Mouse (Mus musculus) right cerebral cortex, postnatal 14 days (tissue): Measurements from ENCODE around the gene Dock8.

ENCODE experiments used
- DNase-seq: peaks from one replicate; pipeline ENCODE4 v3.0.0; 2022

Gene Dock8

DNA sequence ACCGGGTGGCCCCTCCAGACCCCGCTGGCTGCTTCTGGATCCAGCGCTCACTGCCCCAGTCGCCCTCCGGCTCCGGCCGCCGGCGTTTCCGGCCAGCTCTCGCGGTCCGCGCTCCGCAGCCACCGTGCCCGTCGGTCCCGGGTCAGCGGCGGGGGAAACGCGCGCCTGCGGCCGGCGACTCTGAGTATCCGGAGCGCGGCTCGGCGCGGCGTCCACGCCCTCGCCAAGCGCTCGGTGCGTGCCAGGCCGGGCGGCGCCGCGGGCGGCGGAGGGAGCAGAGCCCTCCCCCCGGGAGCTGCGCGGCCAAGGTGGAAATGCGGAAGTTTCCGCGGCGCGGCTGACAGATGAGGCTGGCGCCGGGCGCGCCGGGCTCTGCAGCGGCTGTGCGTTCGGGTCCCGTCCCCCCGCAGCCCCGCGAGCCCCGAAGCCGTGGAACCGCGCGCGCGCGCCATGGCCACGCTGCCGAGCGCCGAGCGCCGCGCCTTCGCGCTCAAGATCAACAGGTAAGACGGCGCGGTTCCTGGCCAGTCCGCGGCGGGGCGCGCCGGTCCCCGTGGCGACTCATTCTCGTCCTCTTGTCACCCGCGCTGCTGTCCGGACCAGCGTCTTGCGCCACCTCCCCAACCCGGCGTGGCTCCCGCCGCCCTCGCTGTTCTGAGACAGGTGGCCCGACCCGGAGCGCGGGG, at the start of gene Dock8:
Dock8 (plus strand) TSS at position 334 of the 686 bp plus-strand sequence.
- DNase-seq, result peak; percentile 49

DNA sequence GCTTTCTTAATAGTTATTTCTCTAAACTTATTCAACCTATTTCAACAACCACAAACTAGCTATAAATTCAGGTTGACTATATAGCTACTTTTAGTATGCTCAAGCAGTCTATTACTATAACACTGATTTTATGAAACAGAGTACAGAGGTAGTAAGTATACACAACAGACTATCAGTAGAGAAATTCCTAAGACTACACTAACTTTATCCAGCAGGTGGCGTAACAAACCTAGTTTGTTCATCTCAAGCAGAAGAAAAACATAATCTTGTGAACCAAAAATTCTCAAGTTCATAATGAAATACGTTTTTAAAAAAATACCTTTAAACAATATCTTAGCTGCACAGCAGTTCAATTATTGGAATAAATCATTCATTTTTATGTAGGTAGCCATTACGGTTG, 40.8 kb upstream of the Dock8 start:
- DNase-seq, result no peak

DNA sequence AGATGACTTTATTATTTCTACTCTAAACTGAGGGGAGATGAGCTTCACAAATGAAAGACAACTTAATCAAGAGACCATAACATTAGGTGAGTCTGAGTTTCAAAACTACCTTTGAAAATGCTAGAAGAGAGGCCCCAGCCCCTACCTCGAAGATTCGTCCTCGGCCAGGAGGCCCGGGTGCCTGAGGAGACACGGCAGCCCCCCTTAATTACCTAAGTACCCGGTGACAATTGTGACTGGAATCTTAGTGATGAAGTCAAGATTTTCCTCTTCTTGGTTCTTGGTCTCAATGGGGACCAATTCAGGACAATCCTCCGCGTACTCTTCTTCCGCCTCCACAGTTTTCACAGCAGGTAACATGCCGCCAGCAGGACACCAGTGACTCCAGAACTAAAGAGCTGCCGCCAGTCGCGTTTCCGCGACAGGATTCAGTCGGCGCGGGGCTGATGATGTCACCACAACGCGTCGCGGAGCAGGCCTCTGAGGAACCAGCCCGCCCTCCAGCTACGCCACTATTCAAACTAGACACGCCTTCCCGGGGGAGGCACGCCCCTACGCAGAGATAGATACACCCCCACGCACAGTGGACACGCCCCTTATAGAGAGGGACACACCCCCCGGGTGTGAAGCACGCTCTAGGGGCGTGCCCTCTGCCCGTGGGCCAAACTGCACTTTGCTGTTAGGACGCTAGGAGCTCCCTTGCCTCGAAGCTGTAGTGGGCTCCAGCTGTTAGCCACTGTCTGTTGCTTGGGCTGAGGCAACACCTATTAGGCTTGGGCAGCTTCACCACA, 38.0 kb upstream of the Dock8 start, which contains the start of gene Cbwd1:
Cbwd1 (minus strand) TSS at position 439 of the 791 bp plus-strand sequence.
- DNase-seq, result peak; percentile 98

DNA sequence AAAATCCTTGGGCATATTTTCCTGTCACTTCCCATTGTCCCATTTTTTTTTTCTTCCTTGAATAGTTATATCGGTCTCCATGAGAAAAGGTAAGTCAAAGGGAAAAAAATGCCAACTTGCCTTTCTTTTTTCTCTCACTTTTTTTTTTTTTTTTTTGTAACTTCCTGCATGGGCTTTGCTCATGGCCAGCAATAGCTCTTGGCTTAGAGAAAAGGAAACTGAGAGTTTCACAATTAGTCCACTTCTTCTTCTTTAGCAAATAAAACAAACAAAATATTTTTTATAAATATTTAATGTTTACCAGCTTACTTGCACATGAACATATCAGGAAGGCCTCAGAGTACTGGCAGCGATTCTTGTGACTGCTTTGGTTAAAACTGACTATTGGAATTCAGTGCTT, 33.1 kb upstream of the Dock8 start:
- DNase-seq, result no peak

DNA sequence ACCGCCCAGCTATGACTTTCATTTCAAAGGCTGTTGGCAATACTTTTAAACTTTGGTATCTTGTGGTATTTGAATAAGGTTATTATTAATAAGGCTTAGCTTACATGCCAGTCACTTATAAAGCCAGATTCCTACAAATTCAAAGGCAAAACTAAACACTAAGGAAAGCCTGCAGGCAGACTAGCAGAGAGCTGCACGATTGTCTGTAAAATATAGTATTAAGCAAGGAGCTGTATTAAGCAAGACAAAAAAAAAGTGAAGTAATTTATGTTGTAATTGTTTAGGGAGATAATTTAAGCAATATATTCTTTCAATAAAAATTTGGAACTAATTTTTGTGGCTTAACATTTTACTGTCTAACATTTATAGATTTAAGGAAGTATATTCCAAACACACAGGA, 32.4 kb upstream of the Dock8 start:
- DNase-seq, result no peak

DNA sequence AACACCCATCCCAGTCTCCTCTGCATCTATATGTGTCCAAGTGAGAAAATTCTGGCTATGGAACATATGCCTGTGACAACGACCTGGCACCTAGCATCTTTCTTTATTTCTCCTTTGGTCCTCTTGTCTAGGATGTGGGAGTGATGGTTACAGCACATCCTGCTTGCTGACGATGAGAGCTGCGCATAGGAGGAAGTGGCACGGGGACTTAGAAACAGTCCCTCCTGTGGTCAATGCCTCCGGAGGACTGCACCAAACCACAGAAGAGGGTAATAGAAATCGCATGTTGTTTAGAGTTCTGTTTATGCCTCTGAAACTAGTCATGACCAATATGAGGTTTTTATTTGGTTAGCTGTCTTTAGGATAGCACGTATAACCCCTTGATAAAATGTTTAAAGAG, 28.0 kb upstream of the Dock8 start:
- DNase-seq, result no peak

DNA sequence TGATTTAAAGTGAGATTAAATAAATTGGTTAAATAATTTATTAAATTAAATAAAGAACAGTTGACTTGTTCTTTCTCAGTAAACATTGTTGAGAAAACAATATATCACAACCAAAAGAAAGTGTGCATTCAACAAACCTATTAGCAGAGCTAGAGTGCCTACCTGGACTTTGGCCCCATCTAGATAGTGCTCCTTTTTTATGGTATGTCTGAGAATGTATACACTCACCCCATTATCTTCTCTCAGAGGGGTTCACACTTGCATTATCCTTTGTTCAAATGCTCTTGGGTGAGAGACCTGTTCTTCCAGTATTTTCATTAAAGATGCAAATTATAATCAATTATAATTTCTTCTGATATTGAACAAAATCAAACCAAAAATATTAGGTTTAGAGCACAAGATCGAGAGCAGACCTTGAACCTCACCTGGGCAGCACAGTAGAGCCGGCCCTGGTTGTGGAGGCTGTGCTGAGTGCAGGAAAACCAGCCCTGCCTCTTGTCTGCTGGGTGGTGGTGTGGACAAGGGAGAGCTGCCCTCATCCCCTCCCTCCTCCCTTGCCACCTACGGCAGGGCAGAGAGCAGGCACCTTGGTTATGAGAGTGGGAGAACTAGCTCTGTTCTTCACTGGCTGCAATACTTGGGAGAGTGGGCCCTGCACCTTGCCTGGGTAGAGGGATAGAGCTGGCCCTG, 26.5 kb upstream of the Dock8 start:
- DNase-seq, result no peak

DNA sequence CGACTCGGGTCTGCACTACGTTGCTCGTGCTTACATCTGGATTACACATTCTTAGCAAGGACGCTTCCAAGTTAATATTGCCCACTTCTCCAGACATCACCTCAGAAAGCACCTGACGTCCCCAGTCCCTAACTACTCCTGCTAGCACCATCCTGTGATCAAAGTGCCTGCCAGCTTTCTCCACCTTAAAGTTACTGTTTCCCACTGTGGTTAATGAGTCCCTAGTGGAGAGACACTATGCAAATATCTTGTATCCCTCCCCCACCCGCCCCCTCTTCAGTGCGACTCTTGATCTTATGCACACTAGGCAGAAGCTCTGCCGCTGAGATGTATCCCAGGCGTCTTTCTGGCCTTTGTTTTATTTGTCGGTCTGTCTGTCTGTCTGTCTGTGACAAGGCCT, 21.3 kb upstream of the Dock8 start:
- no peak for DNase-seq

DNA sequence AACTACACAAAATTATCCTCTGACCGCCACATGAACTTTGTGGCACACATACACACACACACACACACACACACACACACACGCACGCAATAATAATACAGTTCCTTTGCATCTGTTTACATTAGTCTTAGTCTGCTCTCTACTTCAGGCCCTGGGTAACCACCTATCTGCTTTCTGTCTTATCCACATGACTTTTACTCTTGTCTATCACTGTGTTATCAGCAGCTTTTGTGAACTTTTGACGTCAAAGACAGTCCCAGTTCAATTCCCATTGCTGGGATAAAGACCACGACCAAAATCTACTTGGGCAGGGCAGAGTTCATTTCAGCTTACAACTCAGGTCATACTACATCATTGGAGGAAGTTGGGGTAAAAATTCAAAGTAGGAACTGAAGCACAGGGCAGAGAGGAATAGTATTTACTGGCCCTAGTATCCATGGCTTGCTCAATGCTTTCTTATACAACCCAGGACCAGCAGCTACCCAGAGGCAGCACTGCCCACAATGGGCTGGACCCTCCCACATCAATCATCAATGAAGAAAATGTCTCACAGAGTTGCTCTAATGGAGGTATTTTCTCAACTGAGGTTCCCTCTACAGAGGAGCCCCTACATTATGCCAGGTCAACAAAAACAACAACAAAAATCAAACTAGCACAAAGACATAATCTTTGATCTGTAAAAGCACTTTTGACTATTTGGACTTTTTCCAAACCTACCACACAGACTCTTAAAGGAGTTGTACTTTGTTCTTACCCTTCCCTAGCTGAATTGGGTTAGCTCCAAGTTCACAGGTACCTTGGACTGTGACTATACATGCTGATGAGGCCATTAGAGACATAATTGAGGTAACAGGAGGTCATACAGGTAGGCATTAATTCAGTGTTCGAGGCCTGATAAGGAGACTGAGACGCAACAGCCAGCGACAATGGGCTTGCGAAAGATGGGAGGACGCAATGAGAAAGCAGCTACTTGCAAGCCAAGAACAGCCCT, 20.2 kb upstream of the Dock8 start:
- no peak for DNase-seq

DNA sequence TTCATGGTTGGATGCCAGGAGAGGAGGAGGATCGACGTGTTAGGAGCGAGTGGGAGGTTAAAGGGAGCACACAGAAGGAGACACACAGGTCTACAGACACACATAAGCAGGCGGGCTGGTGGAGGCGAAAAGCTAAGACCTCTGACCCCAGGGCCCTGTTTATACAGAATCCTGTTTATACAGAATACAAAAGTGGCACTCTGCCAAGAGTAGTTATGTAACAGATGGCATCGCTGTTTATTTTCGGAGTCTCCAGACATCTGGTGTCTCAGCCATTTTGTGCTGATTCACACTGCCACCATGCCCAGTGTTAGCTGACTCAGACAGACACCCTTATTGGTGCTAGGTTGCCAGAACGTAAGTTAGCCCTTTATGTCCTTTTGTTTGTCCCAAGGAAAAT, 18.0 kb upstream of the Dock8 start:
- no peak for DNase-seq

DNA sequence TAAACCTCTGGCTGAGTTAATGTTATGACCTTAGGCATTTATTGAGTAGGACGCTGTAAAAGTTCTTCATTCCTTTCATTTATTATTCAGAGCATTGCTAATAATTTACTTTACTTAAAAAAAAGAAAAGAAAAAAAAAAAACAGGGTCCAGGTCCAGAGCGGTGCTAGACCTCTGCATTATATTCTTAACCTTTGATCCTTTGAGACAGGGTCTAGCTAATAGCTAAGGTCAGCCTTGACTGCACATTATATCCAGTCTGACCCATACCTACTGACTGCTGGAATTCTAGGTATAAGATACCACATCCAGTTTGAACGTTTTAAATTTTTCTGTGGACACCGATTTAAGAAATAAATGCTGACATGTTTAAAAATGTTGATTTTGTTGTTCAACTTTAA, 16.3 kb upstream of the Dock8 start:
- DNase-seq, result no peak

DNA sequence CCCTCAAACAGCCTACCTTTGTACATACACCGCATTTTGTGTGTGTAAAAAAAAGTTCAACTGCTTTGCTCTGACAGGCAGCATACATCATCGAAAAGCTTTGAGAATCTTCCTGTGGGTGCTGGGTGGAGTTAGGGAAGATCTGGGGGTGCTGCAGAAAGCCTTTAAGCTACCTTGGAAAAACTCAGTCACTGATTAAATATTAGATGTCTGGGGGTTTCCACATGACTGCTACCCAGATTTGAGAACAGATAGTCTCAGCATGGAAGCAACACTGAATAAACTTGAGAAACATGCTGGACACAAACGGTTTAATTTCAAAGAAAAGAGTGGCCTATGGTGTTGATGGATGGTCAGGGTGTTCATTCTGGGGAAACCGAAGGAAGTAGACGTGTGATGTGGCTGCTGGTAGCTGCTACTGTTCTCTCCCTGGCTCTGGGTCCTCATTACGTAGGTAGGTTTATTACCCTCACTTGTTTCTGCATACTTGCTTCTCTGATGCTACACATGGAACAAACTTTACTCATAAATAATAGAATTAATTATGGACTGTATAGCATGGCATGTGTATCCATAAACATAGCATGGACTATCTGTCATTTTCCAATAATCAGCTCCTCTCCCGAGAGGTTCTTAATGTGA, 15.4 kb upstream of the Dock8 start:
- DNase-seq, result no peak

DNA sequence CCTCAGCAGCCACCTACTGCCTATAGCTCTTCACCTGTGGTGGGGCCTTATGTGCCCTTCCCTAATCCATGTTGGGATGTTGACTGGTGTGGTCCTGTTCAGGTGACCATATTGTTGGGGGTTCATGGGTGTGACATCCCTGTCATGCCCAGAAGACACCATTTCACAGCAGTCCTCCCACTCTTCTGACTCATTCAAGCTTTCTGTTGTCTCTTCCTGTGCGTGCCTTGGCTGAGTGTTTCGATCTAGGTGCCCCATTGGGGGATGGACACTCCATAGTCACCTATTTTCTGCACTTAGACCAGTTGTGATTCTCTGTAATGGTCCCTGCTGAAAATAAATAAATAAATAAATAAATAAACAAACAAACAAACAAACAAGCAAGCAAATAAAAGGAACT, 14.3 kb upstream of the Dock8 start:
- no peak for DNase-seq

DNA sequence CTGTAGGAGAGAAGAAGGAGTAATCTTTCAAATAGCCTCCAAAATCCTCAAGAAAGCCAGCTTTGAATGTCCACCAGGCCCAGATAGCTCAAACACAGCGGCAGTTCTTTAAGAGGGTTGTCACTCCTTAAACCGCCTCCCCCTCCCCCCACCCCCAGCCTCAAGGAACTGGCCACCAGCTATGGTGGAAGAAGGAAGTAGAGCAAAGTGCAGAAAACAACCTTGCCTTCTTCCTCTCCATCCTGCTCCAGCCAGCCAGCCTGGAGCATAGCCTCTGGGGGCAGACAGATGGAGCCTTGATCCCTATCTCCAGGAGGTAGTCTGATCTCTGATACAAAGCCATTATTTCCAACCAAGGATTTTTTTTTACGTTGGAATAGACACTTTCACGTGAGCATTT, 12.0 kb upstream of the Dock8 start:
- DNase-seq, result no peak

DNA sequence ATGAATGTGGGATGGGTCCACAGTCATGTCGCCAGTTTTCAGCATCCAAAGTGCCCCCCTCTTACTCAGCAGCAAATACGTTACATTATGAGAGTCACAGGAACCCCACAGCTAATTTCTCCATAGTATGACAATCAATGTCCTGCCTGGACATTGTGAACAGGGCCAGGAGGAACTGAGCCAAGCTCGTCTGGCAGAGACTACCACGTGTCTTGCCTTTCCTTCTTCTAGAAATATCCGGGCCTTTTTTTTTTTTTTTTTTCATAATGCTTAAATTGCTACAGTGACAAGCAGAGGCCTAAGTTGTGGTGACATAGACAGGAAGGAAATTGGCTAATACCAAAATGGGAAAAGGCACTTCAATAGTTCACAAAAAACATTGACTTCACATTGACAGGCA, 10.5 kb upstream of the Dock8 start:
- no peak for DNase-seq

DNA sequence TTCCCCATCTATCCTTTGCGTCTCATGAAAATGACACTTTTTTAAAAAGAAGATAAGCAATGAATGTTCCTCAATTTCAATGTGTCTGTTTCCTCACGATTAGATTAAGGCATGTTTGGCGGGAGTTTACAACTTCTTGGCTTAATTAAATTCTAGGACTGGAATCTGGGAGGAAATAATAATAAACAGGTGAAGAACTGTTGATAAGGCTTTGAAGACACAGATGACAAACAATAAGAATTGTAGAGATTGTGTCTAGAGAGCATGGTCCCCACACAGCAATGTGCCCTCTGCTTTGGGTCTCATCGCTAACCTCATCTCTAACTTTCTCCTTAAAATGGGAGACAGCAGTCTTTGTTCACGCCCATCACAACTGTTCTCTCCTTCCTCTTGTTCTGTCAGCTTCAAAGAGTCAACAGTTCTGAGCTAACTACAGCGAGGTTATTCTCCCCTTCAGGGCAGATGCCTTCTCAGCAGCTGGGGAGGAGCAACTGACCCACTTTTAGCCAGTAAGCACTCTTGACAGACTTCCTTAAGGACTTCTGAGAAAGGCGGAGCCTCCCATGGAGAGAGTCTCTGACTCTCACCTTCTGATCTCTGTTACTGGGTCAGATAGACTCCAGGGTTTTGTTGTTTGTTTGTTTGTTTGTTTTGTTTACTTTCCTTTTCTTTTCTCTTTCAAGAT, 9.1 kb upstream of the Dock8 start:
- DNase-seq, result no peak

DNA sequence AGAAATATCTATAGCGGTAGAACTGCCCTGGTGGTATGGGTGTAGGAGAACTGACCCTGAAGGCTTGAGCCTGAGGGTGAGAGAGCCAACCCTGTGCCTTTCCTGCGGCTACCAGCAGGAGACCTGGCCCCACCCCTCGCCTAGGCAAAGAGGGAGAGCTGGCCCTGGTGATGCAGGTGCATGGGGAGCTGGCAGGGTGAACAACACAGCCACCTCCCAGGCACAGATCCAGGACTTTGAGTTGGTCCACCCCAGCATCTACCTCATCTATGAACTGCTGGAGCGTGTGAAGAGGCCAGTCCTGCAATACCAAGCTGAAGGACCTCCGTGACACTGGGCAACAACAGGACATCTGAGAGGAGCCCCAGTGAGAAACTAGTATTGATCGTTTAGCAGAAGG, 5.8 kb upstream of the Dock8 start:
- DNase-seq, result no peak

DNA sequence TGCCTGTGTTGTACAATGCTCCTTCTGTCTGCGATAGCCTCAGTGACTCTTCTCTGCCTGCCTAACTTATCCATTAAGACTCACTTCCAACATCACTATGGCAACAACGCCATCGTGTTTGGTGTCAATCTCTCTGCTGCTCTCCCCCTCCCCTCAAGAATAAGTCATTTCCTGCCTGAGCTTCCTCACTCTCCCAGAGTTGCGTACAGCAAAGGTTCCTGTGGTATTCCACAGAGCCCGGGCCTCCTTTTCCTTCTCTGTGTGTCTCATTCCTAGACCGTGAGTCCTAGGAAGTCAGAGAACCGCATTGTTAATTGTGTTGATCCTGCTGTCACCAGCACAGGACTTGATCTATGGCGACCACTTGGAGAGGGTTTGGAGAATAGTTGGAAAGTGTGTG, 4.4 kb upstream of the Dock8 start:
- DNase-seq, result no peak

DNA sequence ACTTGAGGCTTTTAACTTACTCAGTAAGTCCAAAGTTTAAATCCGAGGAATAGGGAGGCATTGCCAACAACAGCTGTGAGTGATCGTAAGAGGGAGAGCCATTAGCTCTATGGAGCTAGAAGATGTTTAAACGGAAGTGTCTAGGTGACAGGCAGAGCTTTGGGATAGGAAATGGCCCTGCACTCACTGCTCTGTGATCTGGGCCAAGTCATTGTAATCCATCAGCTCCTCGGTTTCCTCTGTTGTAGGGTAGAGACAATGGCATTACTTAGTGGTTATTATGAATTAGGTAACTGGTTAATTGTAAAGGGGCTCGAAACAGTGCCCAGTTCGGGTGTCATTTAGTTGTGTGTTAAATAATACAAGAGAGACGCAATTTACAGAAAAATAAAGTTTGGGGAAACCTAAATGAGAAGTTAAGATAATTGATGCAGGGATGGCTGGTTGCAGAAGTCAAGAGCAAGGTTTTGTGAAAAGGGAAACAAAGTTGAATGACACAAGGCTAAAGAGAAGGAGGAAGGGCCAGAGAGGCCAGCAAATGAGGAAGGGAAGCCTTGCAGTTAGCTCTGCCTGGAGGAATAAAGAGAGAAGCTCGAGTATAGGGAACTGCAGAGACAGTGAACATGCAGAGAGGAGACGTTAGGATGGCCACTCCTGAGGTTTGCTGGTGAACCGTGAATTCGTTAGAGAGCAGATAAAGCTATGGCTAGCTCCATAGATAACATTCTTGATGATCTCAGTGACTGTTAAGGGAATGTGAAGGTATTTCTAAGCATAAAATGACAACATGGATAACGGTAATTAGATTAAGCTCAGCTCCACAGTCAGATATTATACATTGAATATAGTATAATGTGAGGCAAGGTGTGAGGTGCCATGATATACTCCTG, 2.3 kb upstream of the Dock8 start:
- DNase-seq, result no peak

DNA sequence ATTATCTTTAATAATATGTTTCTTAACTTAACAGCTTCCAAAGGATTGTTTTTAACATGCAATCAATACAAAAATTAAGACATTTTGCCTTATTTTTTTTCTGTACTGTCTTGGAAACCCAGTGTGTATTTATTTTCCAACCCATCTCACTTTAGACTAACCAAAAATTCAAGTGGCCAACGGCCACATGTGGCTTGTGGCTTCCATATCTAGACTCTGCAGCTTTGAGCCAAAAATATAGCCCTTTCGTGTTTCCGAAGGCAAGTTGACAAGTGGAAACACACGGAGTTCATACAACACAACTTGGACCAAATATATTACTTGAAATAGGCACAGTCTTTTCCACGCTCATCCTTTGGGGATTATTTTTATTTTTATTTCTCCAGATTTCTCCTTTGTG, 773 bp upstream of the Dock8 start:
- DNase-seq, result no peak

DNA sequence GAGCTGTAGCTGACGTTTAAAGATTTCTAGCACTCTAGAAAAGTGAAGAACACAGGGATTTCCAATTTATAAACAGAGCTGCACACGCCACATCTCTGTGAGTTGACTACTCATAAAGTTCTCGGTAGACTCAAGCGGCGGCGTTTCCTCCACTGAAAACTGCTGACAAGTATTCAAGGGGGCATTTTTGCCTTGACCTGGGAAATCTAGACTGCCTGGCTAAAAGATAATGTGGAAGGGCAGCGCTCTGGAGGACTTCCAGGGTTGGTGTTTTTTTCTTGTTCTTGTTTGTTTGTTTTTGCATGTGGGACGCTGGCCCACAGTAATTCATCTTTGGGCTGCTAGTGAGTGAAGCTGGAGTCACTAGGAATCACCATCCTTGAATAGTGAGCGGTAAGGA, 819 bp downstream of the Dock8 start:
- no peak for DNase-seq
